Mouse (Mus musculus): ENCODE results near the gene 1700042G07Rik.

The 1700042G07Rik gene

GRCm38 (mm10) chr4:116173072-116173471 is at the start of gene 1700042G07Rik, which contains the start of gene Gm49337:
TSS of gene 1700042G07Rik (plus strand) at chr4:116173372.
TSS of gene Gm49337 (plus strand) at chr4:116173384.
- no peak for DNase-seq

GRCm38 (mm10) chr4:116123602-116124519 is 49.3 kb upstream of the 1700042G07Rik start, which contains the start of the genes Rad54l and Pomgnt1:
TSS of gene Rad54l (minus strand) at chr4:116123690.
TSS of gene Pomgnt1 (plus strand) at chr4:116123840.
- DNase-seq = peak; percentile 92

- no peak for DNase-seq
Observed at GRCm38 (mm10) chr4:116125803-116126386, 47.3 kb upstream of the 1700042G07Rik start.

GRCm38 (mm10) chr4:116127956-116128355 is 45.2 kb upstream of the 1700042G07Rik start:
- DNase-seq = no peak

GRCm38 (mm10) chr4:116133126-116133525 is 40.0 kb upstream of the 1700042G07Rik start:
- DNase-seq = no peak

- DNase-seq = peak; percentile 37
Observed at GRCm38 (mm10) chr4:116134990-116135389, 38.2 kb upstream of the 1700042G07Rik start.

- no peak for DNase-seq
Observed at GRCm38 (mm10) chr4:116137421-116137996, 35.7 kb upstream of the 1700042G07Rik start.

- DNase-seq = no peak
Observed at GRCm38 (mm10) chr4:116140801-116141574, 32.2 kb upstream of the 1700042G07Rik start.

- no peak for DNase-seq
Observed at GRCm38 (mm10) chr4:116141736-116142135, 31.4 kb upstream of the 1700042G07Rik start.

GRCm38 (mm10) chr4:116142269-116142668 is 30.9 kb upstream of the 1700042G07Rik start:
- DNase-seq = no peak

GRCm38 (mm10) chr4:116143317-116143811 is 29.8 kb upstream of the 1700042G07Rik start:
- peak; percentile 30 for DNase-seq

- DNase-seq = peak; percentile 79
Observed at GRCm38 (mm10) chr4:116143891-116144717, 29.1 kb upstream of the 1700042G07Rik start.

GRCm38 (mm10) chr4:116149812-116150155 is 23.4 kb upstream of the 1700042G07Rik start:
- no peak for DNase-seq

- DNase-seq = peak; percentile 81
Observed at GRCm38 (mm10) chr4:116150156-116150861, 22.9 kb upstream of the 1700042G07Rik start.

GRCm38 (mm10) chr4:116150862-116151221 is 22.3 kb upstream of the 1700042G07Rik start:
- DNase-seq = no peak

GRCm38 (mm10) chr4:116151238-116151637 is 21.9 kb upstream of the 1700042G07Rik start, which contains the start of gene Lurap1:
TSS of gene Lurap1 (minus strand) at chr4:116151338.
- no peak for DNase-seq

- no peak for DNase-seq
Observed at GRCm38 (mm10) chr4:116152702-116153101, 20.5 kb upstream of the 1700042G07Rik start.

- DNase-seq = no peak
Observed at GRCm38 (mm10) chr4:116157882-116158281, 15.3 kb upstream of the 1700042G07Rik start.

- peak; percentile 67 for DNase-seq
Observed at GRCm38 (mm10) chr4:116159912-116160311, 13.3 kb upstream of the 1700042G07Rik start.

- DNase-seq = peak; percentile 41
Observed at GRCm38 (mm10) chr4:116160769-116161168, 12.4 kb upstream of the 1700042G07Rik start.

GRCm38 (mm10) chr4:116162142-116162541 is 11.0 kb upstream of the 1700042G07Rik start:
- DNase-seq = peak; percentile 44
